Mouse (Mus musculus) myocyte (in vitro differentiated cells): Measurements from ENCODE around the gene Capn3.

ENCODE experiments used
- MYOD1 ChIP-seq, 3 experiments: IDR thresholded peaks; one replicate each; pipeline ENCODE4 v1.6.1; 2011; ENCODE audit warnings: control low read depth in 2 of 3, low read depth in 2 of 3, mild to moderate bottlenecking in 2 of 3, moderate library complexity in 1 of 3; ENCODE audit not compliant: insufficient read length in 2 of 3, control insufficient read depth in 1 of 3
- POLR2A ChIP-seq: IDR thresholded peaks from one replicate; pipeline ENCODE4 v1.6.1; 2011; ENCODE audit warnings: low read depth, mild to moderate bottlenecking, control low read depth, moderate library complexity; ENCODE audit not compliant: insufficient read length
- POLR2AphosphoS2 ChIP-seq: IDR thresholded peaks from one replicate; pipeline ENCODE4 v1.6.1; 2011; ENCODE audit warnings: low read depth, control low read depth; ENCODE audit not compliant: insufficient read length
- REST ChIP-seq: IDR thresholded peaks from one replicate; pipeline ENCODE4 v1.6.1; 2011; ENCODE audit warnings: mild to moderate bottlenecking, control low read depth, moderate library complexity; ENCODE audit not compliant: insufficient read depth, insufficient read length
- USF1 ChIP-seq: IDR thresholded peaks from one replicate; pipeline ENCODE4 v1.6.1; 2011; ENCODE audit warnings: low read depth, mild to moderate bottlenecking, control low read depth, moderate library complexity

DNA sequence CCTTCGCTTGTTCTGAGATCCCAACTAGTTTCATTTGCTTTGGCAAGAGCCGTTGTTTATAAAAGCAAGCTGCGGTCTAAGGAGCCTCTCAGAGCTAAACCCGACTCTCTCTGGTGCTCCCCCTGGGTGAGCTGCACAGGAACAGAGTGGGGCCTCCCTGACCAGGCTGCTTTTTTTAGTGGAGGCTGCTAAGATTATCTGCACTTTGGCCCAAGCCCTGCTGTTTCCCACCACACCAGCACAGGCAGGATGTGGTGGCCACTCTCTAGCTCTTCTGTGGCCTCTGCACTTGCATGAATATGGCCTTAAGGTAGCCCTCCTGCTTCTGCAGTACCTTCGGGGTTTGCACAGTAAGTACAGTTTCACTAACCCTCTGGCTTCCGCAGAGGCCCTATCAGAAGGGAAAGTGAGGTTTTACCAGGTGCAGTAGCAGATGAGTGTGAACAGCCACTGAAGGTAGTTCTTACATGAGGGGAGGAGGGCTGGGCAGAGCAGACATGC lies 44.2 kb downstream of the Capn3 start:
- TF ChIP-seq POLR2A (no peak), REST (no peak), POLR2AphosphoS2 (no peak), MYOD1 (IDR thresholded peaks at IDR 0.05; ENCODE audit: control insufficient read depth in 1 of 3, insufficient read length in 2 of 3, low read depth in 2 of 3) (no peak), USF1 (no peak)
